Mouse (Mus musculus) right cerebral cortex, postnatal 10 days (tissue): ENCODE results near the gene Gigyf1.

Source experiments
- DNase-seq, 2 experiments: peaks; one replicate each; pipeline ENCODE4 v3.0.0; 2021; ENCODE audit warnings: low spot score in 2 of 2

Gene Gigyf1

GRCm38 (mm10) chr5:137570691-137571586 is 52.6 kb downstream of the Gigyf1 start:
- DNase-seq: no peak

GRCm38 (mm10) chr5:137574470-137574901 is 56.1 kb downstream of the Gigyf1 start:
- DNase-seq: peak; percentile 52 to 71
